Mouse (Mus musculus): ENCODE results near the gene Prl2a1. TPM values are rescaled to one million over a fixed set of nuclear protein-coding genes. Genes with fewer than 3 reads are reported as not detected.
"Not testable (repeated sequence)": the region's sequence is repeated elsewhere in the genome, so short reads cannot be mapped to it uniquely, and the experiment has no call there.

The Prl2a1 gene
- not detected for total RNA-seq (2021)
- long read RNA-seq, experiment 1 = 0 reads
- long read RNA-seq, experiment 2 = 0 reads

DNA sequence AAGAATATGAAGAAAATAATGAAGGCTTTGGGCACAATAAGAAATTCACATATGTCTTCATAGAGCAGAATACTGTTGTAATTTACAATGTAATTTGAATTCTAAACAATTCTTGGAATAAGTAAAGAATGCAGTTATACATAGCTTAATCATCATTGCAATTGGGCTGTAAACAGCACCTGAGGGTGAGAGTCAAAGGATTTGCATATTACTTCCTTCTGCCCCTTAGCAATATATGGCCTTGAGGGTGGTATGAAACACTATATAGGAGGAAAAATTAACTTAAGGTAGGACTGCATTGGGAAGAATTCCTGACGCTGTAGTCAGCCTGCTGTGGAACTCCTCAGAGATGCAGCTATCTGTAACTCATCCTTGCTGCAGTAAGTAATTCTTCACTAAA, at the start of gene Prl2a1:
TSS of gene Prl2a1 (plus strand) at position 301 of the 400 bp plus-strand sequence.
- no peak for DNase-seq (ENCODE audit: low spot score in 2 of 2)

DNA sequence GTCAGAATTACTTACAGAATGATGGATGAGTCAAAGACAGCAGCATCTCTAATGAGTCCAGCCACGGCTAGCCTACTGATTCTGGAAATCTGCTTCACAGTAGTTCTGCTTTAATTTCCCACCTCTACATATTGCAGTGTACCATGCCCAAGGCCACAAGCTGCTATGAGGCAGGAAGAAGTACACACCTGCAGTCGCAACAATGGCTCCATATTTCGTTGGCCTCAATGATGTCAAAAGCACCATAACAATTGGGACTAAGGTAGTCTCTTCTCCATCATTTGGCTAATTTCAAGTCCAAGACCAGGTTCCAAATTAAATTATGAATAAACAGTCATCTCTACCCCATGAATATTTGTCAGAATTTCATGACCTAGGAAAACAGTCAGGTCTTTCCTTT, 20.8 kb upstream of the Prl2a1 start, which contains the start of gene Prl7c1:
TSS of gene Prl7c1 (minus strand) at position 101 of the 400 bp plus-strand sequence.
- DNase-seq (ENCODE audit: low spot score in 2 of 2) = not testable (repeated sequence)

DNA sequence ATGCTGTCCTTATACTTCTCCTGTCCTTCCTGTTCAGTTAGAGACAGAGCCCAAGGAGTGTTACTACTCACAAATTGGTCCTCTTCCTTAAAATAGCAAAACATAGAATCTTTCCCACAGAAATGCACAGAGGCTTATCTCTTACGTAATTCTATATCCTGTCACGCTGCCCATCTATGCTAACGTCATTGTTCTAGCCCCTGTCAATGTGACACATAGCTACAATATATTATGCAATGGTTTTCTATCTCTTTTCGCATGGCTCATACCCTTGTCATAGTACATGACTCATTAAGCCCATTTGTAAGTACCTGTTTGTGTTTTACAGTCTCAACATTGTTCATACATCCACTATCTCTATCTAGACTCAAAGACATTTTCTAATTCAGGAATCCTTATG, 2.2 kb upstream of the Prl2a1 start:
- DNase-seq (ENCODE audit: low spot score in 2 of 2) = no peak

DNA sequence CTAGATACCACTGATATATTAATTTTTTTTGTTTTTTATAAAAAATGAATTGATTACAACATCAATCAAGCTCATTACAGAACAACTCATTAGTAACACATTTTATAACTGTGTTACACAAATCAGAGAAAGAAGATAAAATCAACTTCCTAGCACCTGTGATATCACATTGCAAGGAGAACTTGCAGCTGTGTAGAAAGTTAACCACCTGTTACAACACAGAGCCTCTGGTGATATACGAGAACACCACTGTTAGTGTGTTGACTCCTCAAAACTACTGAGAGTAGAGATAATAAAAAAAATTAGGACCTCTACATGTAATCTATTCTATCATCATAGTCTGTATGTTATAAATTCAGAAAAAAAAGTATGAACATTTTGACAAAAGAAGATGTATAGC, 1.3 kb downstream of the Prl2a1 start:
- no peak for DNase-seq (ENCODE audit: low spot score in 2 of 2)

DNA sequence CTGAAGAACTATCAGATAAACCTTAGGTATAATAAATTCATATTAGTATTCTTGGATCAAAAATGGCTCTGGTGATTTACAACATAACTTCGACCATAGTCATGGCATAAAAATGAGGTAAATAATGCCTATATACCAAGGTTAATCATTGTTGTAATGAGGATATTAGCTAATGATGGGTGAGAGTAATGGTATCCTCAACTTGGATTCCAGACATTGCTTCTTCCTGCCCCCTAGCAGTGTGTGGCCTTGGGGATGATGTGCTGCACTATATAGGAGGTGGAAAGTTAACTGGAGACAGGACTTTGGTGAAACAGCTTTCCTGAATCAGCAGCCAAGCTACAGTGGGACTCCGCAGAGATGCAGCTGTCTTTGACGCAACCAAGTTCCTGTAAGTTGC, 47.6 kb downstream of the Prl2a1 start, which contains the start of gene Prl2c1:
TSS of gene Prl2c1 (plus strand) at position 301 of the 400 bp plus-strand sequence.
- DNase-seq (ENCODE audit: low spot score in 2 of 2) = no peak

Other genes starting within 250 kb of the Prl2a1 start
- gene Prl8a9, start 237.0 kb upstream of the Prl2a1 start, total RNA-seq (2021) = not detected
- gene Prl8a1, start 219.5 kb upstream of the Prl2a1 start, total RNA-seq (2021) = not detected
- not detected for gene Prl7b1, start 191.1 kb upstream of the Prl2a1 start, total RNA-seq (2021)
- not detected for gene Prl7a1, start 159.2 kb upstream of the Prl2a1 start, total RNA-seq (2021)
- gene Prl7a2, start 133.6 kb upstream of the Prl2a1 start, total RNA-seq (2021) = not detected
- not detected for gene Prl7d1, start 84.9 kb upstream of the Prl2a1 start, total RNA-seq (2021)
- not detected for gene Prl7c1, start 20.9 kb upstream of the Prl2a1 start, total RNA-seq (2021)
- not detected for gene Prl2c1, start 47.7 kb downstream of the Prl2a1 start, total RNA-seq (2021)
- not detected for gene Prl4a1, start 214.6 kb downstream of the Prl2a1 start, total RNA-seq (2021)